Comparison of ENCODE assay signal across 19 mouse cellular contexts in genomic region chr3:38503606-38504005, GRCm38 (mm10).
"Had no signal": no experiment of that assay in that cellular context is flagged by ENCODE, and none has a peak within 500 bp of the region (broad histone marks: within the 10 kb centered on the region; RNA-seq: fewer than 3 reads in every experiment).

No protein-coding gene starts in this region.

- H3K4me2 ChIP-seq: lung, embryonic 15.5 days; midbrain, embryonic 12.5 days; neural tube, embryonic 13.5 days; neural tube, embryonic 15.5 days had no signal

- DNase-seq: lung, adult 18-20 months; lung, postnatal 14 days; lung, postnatal 36 days; midbrain, embryonic 14.5 days; retina, postnatal 1 day; right cerebral cortex, adult 18-20 months; right cerebral cortex, postnatal 25 days; right cerebral cortex, postnatal 4 days; spleen, adult 18-20 months; thymus, adult 18-20 months; thymus, postnatal 14 days; thymus, postnatal 36 days had no signal

- H3K27ac ChIP-seq: lung, embryonic 15.5 days; midbrain, embryonic 10.5 days; midbrain, embryonic 12.5 days; neural tube, embryonic 13.5 days; neural tube, embryonic 15.5 days had no signal

- H3K4me3 ChIP-seq: lung, embryonic 15.5 days; midbrain, embryonic 10.5 days; midbrain, embryonic 12.5 days; myocyte; neural tube, embryonic 13.5 days; neural tube, embryonic 15.5 days had no signal

- H3K27me3 ChIP-seq: lung, embryonic 15.5 days; midbrain, embryonic 12.5 days; neural tube, embryonic 13.5 days; neural tube, embryonic 15.5 days had no signal

- H3K4me1 ChIP-seq: midbrain, embryonic 10.5 days had no signal

- H3K9ac ChIP-seq: lung, embryonic 15.5 days; midbrain, embryonic 12.5 days; neural tube, embryonic 13.5 days; neural tube, embryonic 15.5 days had no signal

- H3K9me3 ChIP-seq: lung, embryonic 15.5 days; midbrain, embryonic 10.5 days; midbrain, embryonic 12.5 days; neural tube, embryonic 13.5 days; neural tube, embryonic 15.5 days had no signal

- ATAC-seq: midbrain, embryonic 16.5 days had no signal

- H3K36me3 ChIP-seq: lung, embryonic 15.5 days; midbrain, embryonic 10.5 days; midbrain, embryonic 12.5 days; neural tube, embryonic 13.5 days; neural tube, embryonic 15.5 days had no signal
